Mouse (Mus musculus) spleen, adult 2 months (tissue): ENCODE measurements around the gene Rtf1.

Source experiments
- CTCF ChIP-seq: fragments of 200-500 bp; IDR thresholded peaks from 2 replicates; pipeline ENCODE4 v1.5.1; 2011; ENCODE audit warnings: mild to moderate bottlenecking, inconsistent platforms; ENCODE audit not compliant: insufficient read depth, insufficient read length, insufficient replicate concordance; ENCODE audit errors: extremely low read depth
- POLR2A ChIP-seq: fragments of 200-500 bp; IDR thresholded peaks from 2 replicates; pipeline ENCODE4 v1.6.1; 2011; ENCODE audit warnings: low read depth, low read length, inconsistent platforms

GRCm38 (mm10) chr2:119744163-119745111 lies 69.6 kb downstream of the Rtf1 start:
- TF ChIP-seq CTCF (no peak), POLR2A (no peak)
